Mouse (Mus musculus) spleen, adult 2 months (tissue): ENCODE measurements around the gene Nr1d2. TPM values are rescaled to one million over a fixed set of nuclear protein-coding genes. Genes with fewer than 3 reads are reported as not detected.
"Not testable (repeated sequence)": the region's sequence is repeated elsewhere in the genome, so short reads cannot be mapped to it uniquely, and the experiment has no call there.

Experiments
- DNase-seq, 2 experiments: peaks; one replicate each; pipeline versions ENCODE4 v3.0.0 to v3.0.0-alpha.2; 2012 to 2021; ENCODE audit warnings: low spot score in 2 of 2, low read depth in 1 of 2
- H3K27ac ChIP-seq: fragments of 200-500 bp; 2 replicates; pipeline ENCODE4 v1.5.1; 2012; ENCODE audit warnings: low read length, inconsistent platforms; ENCODE audit not compliant: insufficient read depth
- H3K27me3 ChIP-seq: fragments of 200-500 bp; 2 replicates; pipeline ENCODE4 v1.6.1; 2012; ENCODE audit warnings: mild to moderate bottlenecking, moderate library complexity, low read length, inconsistent platforms; ENCODE audit not compliant: control insufficient read depth, insufficient read depth
- H3K36me3 ChIP-seq: fragments of 200-500 bp; 2 replicates; pipeline ENCODE4 v1.6.1; 2012; ENCODE audit warnings: mild to moderate bottlenecking, low read length, inconsistent platforms; ENCODE audit not compliant: control insufficient read depth, insufficient read depth
- H3K4me1 ChIP-seq: fragments of 200-500 bp; 2 replicates; pipeline ENCODE4 v1.6.1; 2011; ENCODE audit warnings: inconsistent platforms; ENCODE audit not compliant: control insufficient read depth, insufficient read depth, insufficient read length
- H3K4me3 ChIP-seq: fragments of 200-500 bp; 2 replicates; pipeline ENCODE4 v1.5.1; 2011; ENCODE audit warnings: mild to moderate bottlenecking, inconsistent platforms; ENCODE audit not compliant: insufficient read depth, insufficient read length; ENCODE audit errors: extremely low read depth
- CTCF ChIP-seq: fragments of 200-500 bp; IDR thresholded peaks from 2 replicates; pipeline ENCODE4 v1.5.1; 2011; ENCODE audit warnings: mild to moderate bottlenecking, inconsistent platforms; ENCODE audit not compliant: insufficient read depth, insufficient read length, insufficient replicate concordance; ENCODE audit errors: extremely low read depth
- POLR2A ChIP-seq: fragments of 200-500 bp; IDR thresholded peaks from 2 replicates; pipeline ENCODE4 v1.6.1; 2011; ENCODE audit warnings: low read depth, low read length, inconsistent platforms
- WGBS: fragments of 180-500 bp; shearing (Covaris S2); methylation state at CpG from one replicate; pipeline ENCODE4 v1.1.7; 2018; 5-methylcytosine and 5-hydroxymethylcytosine counted together
- polyA plus RNA-seq: library from polyadenylated mRNA; depleted of rRNA; stranded (reverse); fragments of >200 nt; gene quantifications from 2 replicates; pipeline ENCODE4 v1.2.3, GENCODE M21; 2012

Nr1d2 gene
- polyA plus RNA-seq, 1 experiment = 4.8 TPM

GRCm38 (mm10) chr14:18242638-18243130 lies 3.8 kb upstream of the Nr1d2 start:
- Histone ChIP-seq H3K27me3 (no peaks in the 10 kb centered on the region), H3K4me3 (no peak overlapping the region), H3K36me3 (no peaks in the 10 kb centered on the region), H3K4me1 (peaks cover 2% of the 10 kb centered on the region), H3K27ac (no peak overlapping the region)
- no peak for TF ChIP-seq CTCF
- no peak for TF ChIP-seq POLR2A
- no peak for DNase-seq
- 89% methylated on average over 21 of the region's 21 CpGs for WGBS

GRCm38 (mm10) chr14:18241786-18242185 lies 2.9 kb upstream of the Nr1d2 start:
- TF ChIP-seq CTCF (no peak), POLR2A (no peak)
- Histone ChIP-seq H3K4me1 (peaks cover 2% of the 10 kb centered on the region), H3K27me3 (no peaks in the 10 kb centered on the region), H3K36me3 (no peaks in the 10 kb centered on the region), H3K27ac (no peak overlapping the region), H3K4me3 (no peak overlapping the region)
- 66% methylated on average over 4 of the region's 4 CpGs for WGBS
- DNase-seq = no peak

- TF ChIP-seq CTCF = no peak
- TF ChIP-seq POLR2A = no peak
- 69% methylated on average over 7 of the region's 7 CpGs for WGBS
Measured at GRCm38 (mm10) chr14:18240132-18240531, 1.2 kb upstream of the Nr1d2 start.

GRCm38 (mm10) chr14:18238131-18238749 lies 687 bp downstream of the Nr1d2 start:
- H3K4me3 ChIP-seq = peak overlapping the region; percentile 97
- WGBS = 1% methylated on average over 62 of the region's 71 CpGs
- H3K27me3 ChIP-seq = no peaks in the 10 kb centered on the region
- H3K27ac ChIP-seq = peak overlapping the region; percentile 96
- H3K4me1 ChIP-seq = peaks cover 5% of the 10 kb centered on the region
- no peaks in the 10 kb centered on the region for H3K36me3 ChIP-seq
- DNase-seq = peak; percentile 93 to 96
- TF ChIP-seq POLR2A (no peak), CTCF (no peak)

More at GRCm38 (mm10) chr14:18240132-18240531, 1.2 kb upstream of the Nr1d2 start:
- H3K36me3 ChIP-seq = no peaks in the 10 kb centered on the region
- peaks cover 2% of the 10 kb centered on the region for H3K4me1 ChIP-seq
- DNase-seq = no peak
- no peak overlapping the region for H3K4me3 ChIP-seq
- no peaks in the 10 kb centered on the region for H3K27me3 ChIP-seq
- H3K27ac ChIP-seq = no peak overlapping the region

- H3K27me3 ChIP-seq = no peaks in the 10 kb centered on the region
- DNase-seq = no peak
- H3K4me1 ChIP-seq = peaks cover 5% of the 10 kb centered on the region
- TF ChIP-seq POLR2A (no peak), CTCF (no peak)
- no peak overlapping the region for H3K4me3 ChIP-seq
- WGBS = 77% methylated on average over 4 of the region's 4 CpGs
- H3K27ac ChIP-seq = no peak overlapping the region
- no peaks in the 10 kb centered on the region for H3K36me3 ChIP-seq
Measured at GRCm38 (mm10) chr14:18237381-18237780, 1.5 kb downstream of the Nr1d2 start.

- not testable (repeated sequence) for H3K36me3 ChIP-seq, H3K27ac ChIP-seq, H3K4me1 ChIP-seq, H3K4me3 ChIP-seq, H3K27me3 ChIP-seq, DNase-seq
- WGBS = 84% methylated on average over 2 of the region's 2 CpGs
Measured at GRCm38 (mm10) chr14:18236496-18237235, 2.3 kb downstream of the Nr1d2 start.
